Mouse (Mus musculus): Measurements from ENCODE around the gene Nedd8. TPM values are rescaled to one million over a fixed set of nuclear protein-coding genes. Genes with fewer than 3 reads are reported as not detected.

The Nedd8 gene
- polyA plus RNA-seq, 1 experiment from 2014 or later = 212 TPM

GRCm38 (mm10) chr14:55713007-55713728, 41.2 kb upstream of the Nedd8 start:
- 10% methylated on average over 25 of the region's 25 CpGs for WGBS (ENCODE audit: insufficient replicate concordance)
- H3K9ac ChIP-seq (ENCODE audit: low read depth, low read length) = peak overlapping the region; percentile 40; the same call in 1 of the 2 replicates
- peaks cover 16% of the 10 kb centered on the region for H3K4me1 ChIP-seq (ENCODE audit: control insufficient read depth, low read depth, low read length)
- H3K27me3 ChIP-seq (ENCODE audit: control insufficient read depth, insufficient read depth, low read depth, low read length) = no peaks in the 10 kb centered on the region; the same call in 1 of the 2 replicates
- ATAC-seq (ENCODE audit: low read depth) = peak; percentile 70
- peak overlapping the region; percentile 52 for H3K4me3 ChIP-seq (ENCODE audit: low read depth, low read length)
- H3K36me3 ChIP-seq (ENCODE audit: control insufficient read depth, insufficient read depth) = no peaks in the 10 kb centered on the region; the same call in 1 of the 2 replicates
- no peaks in the 10 kb centered on the region for H3K9me3 ChIP-seq (replicated peaks; ENCODE audit: control insufficient read depth, low read length)
- peak overlapping the region; percentile 62 for H3K4me2 ChIP-seq (ENCODE audit: low read depth, low read length)
- no peak overlapping the region for H3K27ac ChIP-seq (ENCODE audit: low read length)

GRCm38 (mm10) chr14:55711786-55712185, 39.9 kb upstream of the Nedd8 start:
- WGBS (ENCODE audit: insufficient replicate concordance) = 66% methylated on average over 7 of the region's 7 CpGs
- no peaks in the 10 kb centered on the region for H3K36me3 ChIP-seq (ENCODE audit: control insufficient read depth, insufficient read depth)
- no peak overlapping the region for H3K9ac ChIP-seq (ENCODE audit: low read depth, low read length)
- H3K4me1 ChIP-seq (ENCODE audit: control insufficient read depth, low read depth, low read length) = peaks cover 23% of the 10 kb centered on the region
- no peak overlapping the region for H3K4me3 ChIP-seq (ENCODE audit: low read depth, low read length)
- H3K4me2 ChIP-seq (ENCODE audit: low read depth, low read length) = no peak overlapping the region
- no peaks in the 10 kb centered on the region; the same call in 1 of the 2 replicates for H3K27me3 ChIP-seq (ENCODE audit: control insufficient read depth, insufficient read depth, low read depth, low read length)
- no peak for ATAC-seq (ENCODE audit: low read depth)
- H3K9me3 ChIP-seq (replicated peaks; ENCODE audit: control insufficient read depth, low read length) = no peaks in the 10 kb centered on the region
- H3K27ac ChIP-seq (ENCODE audit: low read length) = no peak overlapping the region

- Histone ChIP-seq H3K27me3 (ENCODE audit: control insufficient read depth, insufficient read depth, low read depth, low read length) (no peaks in the 10 kb centered on the region; the same call in 1 of the 2 replicates), H3K36me3 (ENCODE audit: control insufficient read depth, insufficient read depth) (no peaks in the 10 kb centered on the region), H3K4me3 (ENCODE audit: low read depth, low read length) (no peak overlapping the region), H3K27ac (ENCODE audit: low read length) (no peak overlapping the region), H3K4me1 (ENCODE audit: control insufficient read depth, low read depth, low read length) (peaks cover 17% of the 10 kb centered on the region), H3K9ac (ENCODE audit: low read depth, low read length) (no peak overlapping the region), H3K4me2 (ENCODE audit: low read depth, low read length) (no peak overlapping the region), H3K9me3 (replicated peaks; ENCODE audit: control insufficient read depth, low read length) (no peaks in the 10 kb centered on the region)
- WGBS (ENCODE audit: insufficient replicate concordance) = 71% methylated on average over 4 of the region's 4 CpGs
- no peak for ATAC-seq (ENCODE audit: low read depth)
Observed at GRCm38 (mm10) chr14:55709509-55709908, 37.6 kb upstream of the Nedd8 start.

GRCm38 (mm10) chr14:55707397-55707796, 35.5 kb upstream of the Nedd8 start:
- H3K36me3 ChIP-seq (ENCODE audit: control insufficient read depth, insufficient read depth) = no peaks in the 10 kb centered on the region
- 0 out of 2 replicates have a peak, but pooled peaks have one; percentile 30 for ATAC-seq (ENCODE audit: low read depth)

GRCm38 (mm10) chr14:55706051-55706600, 34.2 kb upstream of the Nedd8 start:
- WGBS (ENCODE audit: insufficient replicate concordance) = 47% methylated on average over 8 of the region's 8 CpGs
- Histone ChIP-seq H3K27me3 (ENCODE audit: control insufficient read depth, insufficient read depth, low read depth, low read length) (no peaks in the 10 kb centered on the region), H3K4me2 (ENCODE audit: low read depth, low read length) (no peak overlapping the region), H3K36me3 (ENCODE audit: control insufficient read depth, insufficient read depth) (no peaks in the 10 kb centered on the region), H3K9me3 (replicated peaks; ENCODE audit: control insufficient read depth, low read length) (no peaks in the 10 kb centered on the region), H3K9ac (ENCODE audit: low read depth, low read length) (no peak overlapping the region), H3K27ac (ENCODE audit: low read length) (no peak overlapping the region), H3K4me1 (ENCODE audit: control insufficient read depth, low read depth, low read length) (peaks cover 7% of the 10 kb centered on the region), H3K4me3 (ENCODE audit: low read depth, low read length) (no peak overlapping the region)
- ATAC-seq (ENCODE audit: low read depth) = no peak

More at GRCm38 (mm10) chr14:55707397-55707796, 35.5 kb upstream of the Nedd8 start:
- no peak overlapping the region for H3K9ac ChIP-seq (ENCODE audit: low read depth, low read length)
- H3K4me1 ChIP-seq (ENCODE audit: control insufficient read depth, low read depth, low read length) = peaks cover 7% of the 10 kb centered on the region
- no peak overlapping the region for H3K27ac ChIP-seq (ENCODE audit: low read length)
- no peak overlapping the region for H3K4me2 ChIP-seq (ENCODE audit: low read depth, low read length)
- 28% methylated on average over 5 of the region's 5 CpGs for WGBS (ENCODE audit: insufficient replicate concordance)
- H3K27me3 ChIP-seq (ENCODE audit: control insufficient read depth, insufficient read depth, low read depth, low read length) = no peaks in the 10 kb centered on the region; the same call in 1 of the 2 replicates
- no peaks in the 10 kb centered on the region for H3K9me3 ChIP-seq (replicated peaks; ENCODE audit: control insufficient read depth, low read length)
- H3K4me3 ChIP-seq (ENCODE audit: low read depth, low read length) = no peak overlapping the region

- ATAC-seq (ENCODE audit: low read depth) = no peak
Observed at GRCm38 (mm10) chr14:55702761-55703160, 30.8 kb upstream of the Nedd8 start.

GRCm38 (mm10) chr14:55701131-55701530, 29.2 kb upstream of the Nedd8 start:
- no peak for ATAC-seq (ENCODE audit: low read depth)
- Histone ChIP-seq H3K9ac (ENCODE audit: low read depth, low read length) (no peak overlapping the region), H3K9me3 (replicated peaks; ENCODE audit: control insufficient read depth, low read length) (no peaks in the 10 kb centered on the region), H3K36me3 (ENCODE audit: control insufficient read depth, insufficient read depth) (no peaks in the 10 kb centered on the region), H3K27ac (ENCODE audit: low read length) (no peak overlapping the region), H3K4me2 (ENCODE audit: low read depth, low read length) (no peak overlapping the region), H3K4me1 (ENCODE audit: control insufficient read depth, low read depth, low read length) (no peaks in the 10 kb centered on the region; the same call in 1 of the 2 replicates), H3K27me3 (ENCODE audit: control insufficient read depth, insufficient read depth, low read depth, low read length) (no peaks in the 10 kb centered on the region), H3K4me3 (ENCODE audit: low read depth, low read length) (no peak overlapping the region)
- 59% methylated on average over 9 of the region's 9 CpGs for WGBS (ENCODE audit: insufficient replicate concordance)

More at GRCm38 (mm10) chr14:55702761-55703160, 30.8 kb upstream of the Nedd8 start:
- Histone ChIP-seq H3K27ac (ENCODE audit: low read length) (no peak overlapping the region), H3K36me3 (ENCODE audit: control insufficient read depth, insufficient read depth) (no peaks in the 10 kb centered on the region), H3K4me3 (ENCODE audit: low read depth, low read length) (no peak overlapping the region), H3K4me2 (ENCODE audit: low read depth, low read length) (no peak overlapping the region), H3K4me1 (ENCODE audit: control insufficient read depth, low read depth, low read length) (peaks cover 7% of the 10 kb centered on the region), H3K27me3 (ENCODE audit: control insufficient read depth, insufficient read depth, low read depth, low read length) (no peaks in the 10 kb centered on the region), H3K9ac (ENCODE audit: low read depth, low read length) (no peak overlapping the region), H3K9me3 (replicated peaks; ENCODE audit: control insufficient read depth, low read length) (no peaks in the 10 kb centered on the region)
- WGBS (ENCODE audit: insufficient replicate concordance) = 69% methylated on average over 6 of the region's 6 CpGs

- H3K9ac ChIP-seq (ENCODE audit: low read depth, low read length) = no peak overlapping the region
- H3K27ac ChIP-seq (ENCODE audit: low read length) = no peak overlapping the region
- H3K36me3 ChIP-seq (ENCODE audit: control insufficient read depth, insufficient read depth) = no peaks in the 10 kb centered on the region
- ATAC-seq (ENCODE audit: low read depth) = no peak
- no peaks in the 10 kb centered on the region for H3K27me3 ChIP-seq (ENCODE audit: control insufficient read depth, insufficient read depth, low read depth, low read length)
- no peaks in the 10 kb centered on the region for H3K4me1 ChIP-seq (ENCODE audit: control insufficient read depth, low read depth, low read length)
- no peak overlapping the region for H3K4me2 ChIP-seq (ENCODE audit: low read depth, low read length)
- 42% methylated on average over 4 of the region's 4 CpGs for WGBS (ENCODE audit: insufficient replicate concordance)
- H3K4me3 ChIP-seq (ENCODE audit: low read depth, low read length) = no peak overlapping the region
- H3K9me3 ChIP-seq (replicated peaks; ENCODE audit: control insufficient read depth, low read length) = no peaks in the 10 kb centered on the region
Observed at GRCm38 (mm10) chr14:55697226-55697625, 25.3 kb upstream of the Nedd8 start.

- no peak for ATAC-seq (ENCODE audit: low read depth)
- Histone ChIP-seq H3K27ac (ENCODE audit: low read length) (no peak overlapping the region), H3K4me2 (ENCODE audit: low read depth, low read length) (no peak overlapping the region), H3K4me3 (ENCODE audit: low read depth, low read length) (no peak overlapping the region), H3K9me3 (replicated peaks; ENCODE audit: control insufficient read depth, low read length) (no peaks in the 10 kb centered on the region), H3K36me3 (ENCODE audit: control insufficient read depth, insufficient read depth) (no peaks in the 10 kb centered on the region), H3K27me3 (ENCODE audit: control insufficient read depth, insufficient read depth, low read depth, low read length) (no peaks in the 10 kb centered on the region), H3K4me1 (ENCODE audit: control insufficient read depth, low read depth, low read length) (no peaks in the 10 kb centered on the region), H3K9ac (ENCODE audit: low read depth, low read length) (no peak overlapping the region)
- 68% methylated on average over 10 of the region's 10 CpGs for WGBS (ENCODE audit: insufficient replicate concordance)
Observed at GRCm38 (mm10) chr14:55689433-55689832, 17.5 kb upstream of the Nedd8 start.
